Mouse (Mus musculus) adrenal gland, adult 8-10 months (tissue): ENCODE measurements at regions not wholly inside any gene's neighbourhood (a gene's known extent, or its start where the extent isn't known, plus 50 kb on each side); places are given as distances from the start of the nearest gene placed in this dataset.
"Not testable (repeated sequence)": the region's sequence is repeated elsewhere in the genome, so short reads cannot be mapped to it uniquely, and the experiment has no call there.

Experiments
- DNase-seq: peaks from one replicate; pipeline ENCODE4 v3.0.0; 2022

- peak; percentile 62 for DNase-seq
Observed at GRCm38 (mm10) chr1:51596935-51597820, 119.0 kb upstream of the Nabp1 start.

- DNase-seq, result no peak
Observed at GRCm38 (mm10) chr1:51594666-51595065, 116.4 kb upstream of the Nabp1 start.

GRCm38 (mm10) chr1:51593621-51594441 is 115.6 kb upstream of the Nabp1 start:
- no peak for DNase-seq

- no peak for DNase-seq
Observed at GRCm38 (mm10) chr1:51591886-51592285, 113.7 kb upstream of the Nabp1 start.

- no peak for DNase-seq
Observed at GRCm38 (mm10) chr1:51590606-51591400, 112.6 kb upstream of the Nabp1 start.

GRCm38 (mm10) chr1:51584925-51585424 is 106.8 kb upstream of the Nabp1 start:
- DNase-seq, result no peak

- no peak for DNase-seq
Observed at GRCm38 (mm10) chr1:51583871-51584270, 105.6 kb upstream of the Nabp1 start.

- no peak for DNase-seq
Observed at GRCm38 (mm10) chr1:51580074-51580473, 101.8 kb upstream of the Nabp1 start.

- no peak for DNase-seq
Observed at GRCm38 (mm10) chr1:51577701-51578100, 99.5 kb upstream of the Nabp1 start.

GRCm38 (mm10) chr1:51572314-51573078 is 94.3 kb upstream of the Nabp1 start:
- no peak for DNase-seq

- DNase-seq, result no peak
Observed at GRCm38 (mm10) chr1:51569625-51570024, 91.4 kb upstream of the Nabp1 start.

GRCm38 (mm10) chr1:51566170-51566649 is 88.0 kb upstream of the Nabp1 start:
- DNase-seq, result no peak

- DNase-seq, result not testable (repeated sequence)
Observed at GRCm38 (mm10) chr1:51556616-51557015, 78.4 kb upstream of the Nabp1 start.

GRCm38 (mm10) chr1:51553738-51554137 is 75.5 kb upstream of the Nabp1 start:
- DNase-seq, result no peak

- no peak for DNase-seq
Observed at GRCm38 (mm10) chr1:51551624-51552023, 73.4 kb upstream of the Nabp1 start.

GRCm38 (mm10) chr1:51542801-51543200 is 64.6 kb upstream of the Nabp1 start:
- DNase-seq, result no peak

GRCm38 (mm10) chr1:51539634-51540033 is 61.4 kb upstream of the Nabp1 start:
- no peak for DNase-seq

- no peak for DNase-seq
Observed at GRCm38 (mm10) chr1:51538836-51539235, 60.6 kb upstream of the Nabp1 start.

GRCm38 (mm10) chr1:51537765-51538360 is 59.6 kb upstream of the Nabp1 start:
- DNase-seq, result no peak

- DNase-seq, result no peak
Observed at GRCm38 (mm10) chr1:51536076-51536475, 57.9 kb upstream of the Nabp1 start.

- DNase-seq, result no peak
Observed at GRCm38 (mm10) chr1:51535414-51535813, 57.2 kb upstream of the Nabp1 start.
